Mouse (Mus musculus): ENCODE measurements at regions not wholly inside any gene's neighbourhood (a gene's known extent, or its start where the extent isn't known, plus 50 kb on each side); places are given as distances from the start of the nearest gene placed in this dataset.

GRCm38 (mm10) chr4:7666935-7667594, 571.8 kb downstream of the Car8 start:
- in situ Hi-C loops (cut with MboI; ENCODE audit: low sequenced_read_pairs): no loop called here

- in situ Hi-C loops (cut with MboI; ENCODE audit: low sequenced_read_pairs): no loop called here
Observed at GRCm38 (mm10) chr4:7642878-7643590, 595.8 kb downstream of the Car8 start.

GRCm38 (mm10) chr4:7597671-7598390, 641.0 kb downstream of the Car8 start:
- in situ Hi-C loops (cut with MboI; ENCODE audit: low sequenced_read_pairs): no loop called here

GRCm38 (mm10) chr4:7596116-7596515, 642.7 kb downstream of the Car8 start:
- in situ Hi-C loops (cut with MboI; ENCODE audit: low sequenced_read_pairs): no loop called here

GRCm38 (mm10) chr4:7583851-7584250, 655.0 kb downstream of the Car8 start:
- in situ Hi-C loops (cut with MboI; ENCODE audit: low sequenced_read_pairs): no loop called here

- in situ Hi-C loops (cut with MboI; ENCODE audit: low sequenced_read_pairs): no loop called here
Observed at GRCm38 (mm10) chr4:7581931-7582330, 656.9 kb downstream of the Car8 start.

GRCm38 (mm10) chr4:7581220-7581916, 657.5 kb downstream of the Car8 start:
- in situ Hi-C loops (cut with MboI; ENCODE audit: low sequenced_read_pairs): no loop called here

GRCm38 (mm10) chr4:7580554-7581219, 658.2 kb downstream of the Car8 start:
- in situ Hi-C loops (cut with MboI; ENCODE audit: low sequenced_read_pairs): no loop called here

- in situ Hi-C loops (cut with MboI; ENCODE audit: low sequenced_read_pairs): no loop called here
Observed at GRCm38 (mm10) chr4:7574011-7574410, 664.8 kb downstream of the Car8 start.

- in situ Hi-C loops (cut with MboI; ENCODE audit: low sequenced_read_pairs): no loop called here
Observed at GRCm38 (mm10) chr4:7567687-7568393, 671.0 kb downstream of the Car8 start.

- in situ Hi-C loops (cut with MboI; ENCODE audit: low sequenced_read_pairs): no loop called here
Observed at GRCm38 (mm10) chr4:7559867-7560832, 678.7 kb downstream of the Car8 start.

- in situ Hi-C loops (cut with MboI; ENCODE audit: low sequenced_read_pairs): no loop called here
Observed at GRCm38 (mm10) chr4:7558721-7559120, 680.1 kb downstream of the Car8 start.

- in situ Hi-C loops (cut with MboI; ENCODE audit: low sequenced_read_pairs): no loop called here
Observed at GRCm38 (mm10) chr4:7534301-7534700, 704.5 kb downstream of the Car8 start.

GRCm38 (mm10) chr4:7527718-7528117, 711.1 kb downstream of the Car8 start:
- in situ Hi-C loops (cut with MboI; ENCODE audit: low sequenced_read_pairs): no loop called here

GRCm38 (mm10) chr4:7513081-7513480, 725.8 kb downstream of the Car8 start:
- in situ Hi-C loops (cut with MboI; ENCODE audit: low sequenced_read_pairs): no loop called here

GRCm38 (mm10) chr4:7485552-7485951, 753.3 kb downstream of the Car8 start:
- in situ Hi-C loops (cut with MboI; ENCODE audit: low sequenced_read_pairs): no loop called here

GRCm38 (mm10) chr4:7455130-7455529, 783.7 kb downstream of the Car8 start:
- in situ Hi-C loops (cut with MboI; ENCODE audit: low sequenced_read_pairs): no loop called here

GRCm38 (mm10) chr4:7452678-7453077, 786.2 kb downstream of the Car8 start:
- in situ Hi-C loops (cut with MboI; ENCODE audit: low sequenced_read_pairs): no loop called here

GRCm38 (mm10) chr4:7450991-7451390, 787.9 kb downstream of the Car8 start:
- in situ Hi-C loops (cut with MboI; ENCODE audit: low sequenced_read_pairs): no loop called here
